Mouse (Mus musculus) megakaryocyte-erythroid progenitor cell, adult 5 weeks (primary cell): ENCODE data around the gene Alox15. TPM values are rescaled to one million over a fixed set of nuclear protein-coding genes. Genes with fewer than 3 reads are reported as not detected.

ENCODE experiments used
- polyA plus RNA-seq: library from polyadenylated mRNA; stranded (reverse); fragments of >175 nt; gene quantifications from 2 replicates; pipeline ENCODE4 v1.2.3, GENCODE M21; 2012

The Alox15 gene
- 0.28 and 0.83 TPM in 2 replicates for polyA plus RNA-seq

DNA sequence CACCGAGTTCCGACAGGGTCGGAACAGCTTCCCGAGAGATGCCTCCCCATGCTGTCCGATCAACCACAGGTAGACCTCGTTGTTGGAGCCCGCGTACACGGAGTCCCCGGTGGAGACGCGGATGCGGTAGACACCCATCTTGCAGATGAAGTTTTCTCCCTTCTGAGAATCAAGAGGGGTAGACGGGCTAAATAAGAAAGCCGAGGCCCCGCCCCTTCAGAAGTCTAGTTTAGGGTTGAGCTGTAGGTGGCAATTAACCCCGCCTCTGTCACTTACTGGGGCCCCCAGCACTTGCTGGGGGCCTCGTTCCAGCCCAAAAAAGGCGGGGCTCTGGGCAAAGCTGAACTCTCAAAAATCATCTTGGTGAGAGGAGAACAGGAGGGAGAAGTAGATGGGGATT, at the start of gene Alox15:
Gene Alox15 (minus strand): TSS at position 164 of the 400 bp plus-strand sequence.

GRCm38 (mm10) chr11:70322528-70322927, 29.3 kb downstream of the Alox15 start, which contains the start of gene Alox12e:
TSS of gene Alox12e (minus strand) at chr11:70322628.

Other genes starting within 250 kb of the Alox15 start
- gene Mgl2, start 221.7 kb downstream of the Alox15 start, polyA plus RNA-seq, result 2.7 and 3.7 TPM in 2 replicates
- 0.88 and 1.1 TPM in 2 replicates for gene Clec10a, start 195.8 kb downstream of the Alox15 start, polyA plus RNA-seq
- gene Slc16a11, start 139.3 kb downstream of the Alox15 start, polyA plus RNA-seq, result 1.4 and 5.3 TPM in 2 replicates
- 5.9 and 7.7 TPM in 2 replicates for gene Slc16a13, start 131.0 kb downstream of the Alox15 start, polyA plus RNA-seq
- 0.66 and 0.68 TPM in 2 replicates for gene Bcl6b, start 122.2 kb downstream of the Alox15 start, polyA plus RNA-seq
- gene 0610010K14Rik, start 114.1 kb downstream of the Alox15 start, polyA plus RNA-seq, result 141 and 144 TPM in 2 replicates
- 10.8 and 13.6 TPM in 2 replicates for gene Gm21988, start 112.2 kb downstream of the Alox15 start, polyA plus RNA-seq
- 132 and 186 TPM in 2 replicates for gene Rnasek, start 112.2 kb downstream of the Alox15 start, polyA plus RNA-seq
- 0.05 and 0.17 TPM in 2 replicates for gene Alox12, start 96.7 kb downstream of the Alox15 start, polyA plus RNA-seq
- gene Alox12e, start 29.4 kb downstream of the Alox15 start, polyA plus RNA-seq, result 0.18 and 0.60 TPM in 2 replicates
- 62.0 and 64.7 TPM in 2 replicates for gene Pelp1, start 58.0 kb upstream of the Alox15 start, polyA plus RNA-seq
- gene Arrb2, start 80.6 kb upstream of the Alox15 start, polyA plus RNA-seq, result 349 and 402 TPM in 2 replicates
- gene Med11, start 99.9 kb upstream of the Alox15 start, polyA plus RNA-seq, result 24.9 and 28.5 TPM in 2 replicates
- gene Zmynd15, start 107.4 kb upstream of the Alox15 start, polyA plus RNA-seq, result 0.09 and 0.15 TPM in 2 replicates
- gene Cxcl16, start 108.0 kb upstream of the Alox15 start, polyA plus RNA-seq, result 1.6 and 1.8 TPM in 2 replicates
- 0.42 TPM in 1 of 2 replicates, not detected in the other for gene Tm4sf5, start 153.2 kb upstream of the Alox15 start, polyA plus RNA-seq
- gene Vmo1, start 162.6 kb upstream of the Alox15 start, polyA plus RNA-seq, result not detected in 2 replicates
- not detected in 2 replicates for gene Gltpd2, start 167.2 kb upstream of the Alox15 start, polyA plus RNA-seq
- gene Psmb6, start 173.3 kb upstream of the Alox15 start, polyA plus RNA-seq, result 185 and 211 TPM in 2 replicates
- gene Gm40193, start 180.9 kb upstream of the Alox15 start, polyA plus RNA-seq, result not detected in 2 replicates
- gene Pld2, start 188.0 kb upstream of the Alox15 start, polyA plus RNA-seq, result 1.1 TPM in 2 replicates
- gene Mink1, start 210.8 kb upstream of the Alox15 start, polyA plus RNA-seq, result 117 and 179 TPM in 2 replicates